Mouse (Mus musculus) kidney, adult 2 months (tissue): ENCODE measurements at regions not wholly inside any gene's neighbourhood (a gene's known extent, or its start where the extent isn't known, plus 50 kb on each side); places are given as distances from the start of the nearest gene placed in this dataset.

Experiments
- CTCF ChIP-seq: fragments of 200-500 bp; conservative IDR thresholded peaks from 2 replicates; pipeline ENCODE4 v1.5.1; 2011; ENCODE audit warnings: low read depth, mild to moderate bottlenecking, control low read depth, low read length, moderate library complexity, mixed read lengths; ENCODE audit not compliant: insufficient read depth, insufficient read length
- POLR2A ChIP-seq: fragments of 200-500 bp; IDR thresholded peaks from one replicate; pipeline ENCODE4 v1.6.1; 2011; ENCODE audit warnings: low read depth, low read length, control low read depth

DNA sequence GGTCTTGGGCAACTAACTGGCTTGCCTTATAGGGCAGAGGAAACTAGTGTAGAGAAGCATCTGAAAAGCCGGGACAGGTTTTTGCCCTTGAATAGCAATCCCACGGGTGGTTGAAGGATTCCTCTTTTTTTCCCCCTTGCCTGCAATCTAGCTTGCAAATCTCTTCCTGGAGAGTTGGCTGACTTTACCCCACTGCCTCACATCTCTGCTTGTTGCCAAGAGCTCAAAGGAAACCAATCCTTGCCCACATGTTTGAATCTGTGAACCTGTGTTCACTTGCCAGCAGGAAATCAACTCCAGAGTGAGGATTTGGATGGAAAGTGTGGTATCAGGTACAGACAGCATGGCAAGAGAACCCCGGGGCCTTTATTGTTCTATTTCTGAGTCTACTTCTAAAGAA lies 217.2 kb upstream of the Adcy2 start:
- TF ChIP-seq POLR2A (no peak), CTCF (no peak)
